ENCODE assay signal across 22 mouse cellular contexts in genomic region chr10:69160877-69161276, GRCm38 (mm10). TPM values are rescaled to one million over a fixed set of nuclear protein-coding genes. Genes with fewer than 3 reads are reported as not detected.
A peak's percentile ranks its signal among the peaks of the same experiment; 100 is the strongest.
DNase-seq lines count a peak whose midpoint lies in the region; ATAC-seq and TF ChIP-seq lines count a peak whose summit lies in the region.
"Had no signal": no experiment of that assay in that cellular context is flagged by ENCODE, and none has a peak within 500 bp of the region (broad histone marks: within the 10 kb centered on the region; RNA-seq: fewer than 3 reads in every experiment).

No protein-coding gene starts in this region.

- H3K4me3 ChIP-seq in limb, embryonic 11.5 days (ENCODE audit: low read depth, low read length) = no peak overlapping the region
- no peak overlapping the region for H3K4me3 ChIP-seq in limb, embryonic 10.5 days
- no peak overlapping the region for H3K4me3 ChIP-seq in liver, postnatal 0 days (ENCODE audit: low read depth, low read length)
- H3K4me3 ChIP-seq: embryonic facial prominence, embryonic 10.5 days; heart, embryonic 10.5 days; layer of hippocampus, adult 2 months; midbrain, embryonic 12.5 days; neural tube, embryonic 15.5 days had no signal

- 94% methylated on average over 2 of the region's 2 CpGs for WGBS in limb, embryonic 11.5 days
- WGBS in limb, embryonic 10.5 days = 87% methylated on average over 2 of the region's 2 CpGs
- whole genome bisulfite sequencing in liver, postnatal 0 days (ENCODE audit: insufficient replicate concordance) = 39% methylated on average over 2 of the region's 2 CpGs

- H3K36me3 ChIP-seq in limb, embryonic 11.5 days (ENCODE audit: control insufficient read depth, insufficient read depth, low read length) = no peaks in the 10 kb centered on the region
- no peaks in the 10 kb centered on the region for H3K36me3 ChIP-seq in limb, embryonic 10.5 days
- H3K36me3 ChIP-seq in liver, postnatal 0 days (replicated peaks; ENCODE audit: insufficient read depth, low read length) = no peaks in the 10 kb centered on the region; the same call in 1 of the 2 replicates
- H3K36me3 ChIP-seq: embryonic facial prominence, embryonic 10.5 days; heart, embryonic 10.5 days; midbrain, embryonic 12.5 days; neural tube, embryonic 15.5 days had no signal

- H3K27me3 ChIP-seq in limb, embryonic 11.5 days (ENCODE audit: control insufficient read depth, insufficient read depth, low read length) = no peaks in the 10 kb centered on the region
- no peaks in the 10 kb centered on the region for H3K27me3 ChIP-seq in limb, embryonic 10.5 days (ENCODE audit: low read depth, poor library complexity, severe bottlenecking)
- no peaks in the 10 kb centered on the region for H3K27me3 ChIP-seq in liver, postnatal 0 days (ENCODE audit: insufficient read depth, low read length)
- H3K27me3 ChIP-seq: midbrain, embryonic 12.5 days; neural tube, embryonic 15.5 days; Patski had no signal

- TF ChIP-seq CTCF in liver, postnatal 0 days (IDR thresholded peaks at IDR 0.05; ENCODE audit: low read depth) = no peak

- H3K27ac ChIP-seq in limb, embryonic 11.5 days (replicated peaks; ENCODE audit: low read depth, low read length) = no peak overlapping the region
- no peak overlapping the region for H3K27ac ChIP-seq in limb, embryonic 10.5 days
- H3K27ac ChIP-seq in liver, postnatal 0 days (ENCODE audit: low read depth) = peak overlapping the region; percentile 73
- H3K27ac ChIP-seq: embryonic facial prominence, embryonic 10.5 days; heart, embryonic 10.5 days; layer of hippocampus, adult 2 months; midbrain, embryonic 12.5 days; neural tube, embryonic 15.5 days had no signal

- ATAC-seq in limb, embryonic 11.5 days (ENCODE audit: insufficient number of reproducible peaks, low FRiP score, low TSS enrichment, low read depth) = no peak
- ATAC-seq in liver, postnatal 0 days = peak; percentile 93
- ATAC-seq: activated CD4-positive, CD25-positive, alpha-beta regulatory T cell, adult 4 months; forebrain, embryonic 14.5 days; hindbrain, embryonic 16.5 days; Patski had no signal

- no peak overlapping the region for H3K9ac ChIP-seq in limb, embryonic 11.5 days (ENCODE audit: low read length)
- H3K9ac ChIP-seq in liver, postnatal 0 days (replicated peaks) = no peak overlapping the region
- H3K9ac ChIP-seq: midbrain, embryonic 12.5 days; neural tube, embryonic 15.5 days had no signal

- TF ChIP-seq EP300 in liver, postnatal 0 days (IDR thresholded peaks at IDR 0.05; ENCODE audit: low read depth) = no peak

- no peak overlapping the region for H3K4me2 ChIP-seq in limb, embryonic 11.5 days (ENCODE audit: low read depth, severe bottlenecking)
- H3K4me2 ChIP-seq in liver, postnatal 0 days (ENCODE audit: low read depth, low read length) = no peak overlapping the region
- H3K4me2 ChIP-seq: midbrain, embryonic 12.5 days; neural tube, embryonic 15.5 days had no signal

- peak; percentile 17 for DNase-seq in limb, embryonic 11.5 days (ENCODE audit: low spot score)
- no peak for DNase-seq in limb, embryonic 10.5 days (ENCODE audit: low spot score)
- peak; percentile 92 for DNase-seq in kidney, adult 9 months
- DNase-seq in liver, postnatal 0 days = no peak
- DNase-seq in yolk sac, embryonic 10.5 days (ENCODE audit: low spot score) = peak; percentile 75
- no peak for DNase-seq in layer of hippocampus, postnatal 36 days
- no peak for DNase-seq in urinary bladder, postnatal 36 days (ENCODE audit: low spot score in 2 of 2)
- DNase-seq: adrenal gland, postnatal 14 days; B cell, adult 2 months; cerebellum, adult 18-20 months; cerebellum, postnatal 36 days; heart, postnatal 14 days; right cerebral cortex, postnatal 25 days had no signal

- no peaks in the 10 kb centered on the region for H3K4me1 ChIP-seq in limb, embryonic 11.5 days (ENCODE audit: control insufficient read depth, insufficient read depth, low read length)
- no peaks in the 10 kb centered on the region for H3K4me1 ChIP-seq in limb, embryonic 10.5 days
- H3K4me1 ChIP-seq in liver, postnatal 0 days (ENCODE audit: insufficient read depth) = no peaks in the 10 kb centered on the region; the same call in 1 of the 2 replicates
- H3K4me1 ChIP-seq: embryonic facial prominence, embryonic 10.5 days; heart, embryonic 10.5 days; midbrain, embryonic 12.5 days; neural tube, embryonic 15.5 days had no signal

- H3K9me3 ChIP-seq in limb, embryonic 11.5 days (ENCODE audit: control insufficient read depth, low read length) = no peaks in the 10 kb centered on the region
- H3K9me3 ChIP-seq in limb, embryonic 10.5 days (replicated peaks) = no peaks in the 10 kb centered on the region
- H3K9me3 ChIP-seq in liver, postnatal 0 days (ENCODE audit: low read length) = no peaks in the 10 kb centered on the region
- H3K9me3 ChIP-seq: heart, embryonic 10.5 days; midbrain, embryonic 12.5 days; neural tube, embryonic 15.5 days had no signal

RNA-seq across cellular contexts. Expression of gene Rhobtb1, which starts 9.6 kb away (rescaled TPM):
- 23.8 and 25.9 TPM in 2 replicates for polyA plus RNA-seq in limb, embryonic 11.5 days (2014; fragmentation: Nextera tagmentation; extraction: Ambion mirVana)
- 15.3 and 20.2 TPM in 2 replicates for polyA plus RNA-seq in limb, embryonic 10.5 days (2016; fragmentation: Nextera tagmentation; extraction: Ambion mirVana)
- 35.5 and 41.5 TPM in 2 replicates for polyA plus RNA-seq in liver, postnatal 0 days (2015; fragmentation: Nextera tagmentation; extraction: Ambion mirVana)
- 1 to 10 TPM; 4.4 to 5.8 TPM for total RNA-seq in layer of hippocampus, postnatal 36 days (2021)
- polyA plus RNA-seq: activated CD4-positive, CD25-positive, alpha-beta regulatory T cell, adult 4 months had no signal

RNA-seq across cellular contexts. Expression of gene A930033H14Rik, which starts 52.0 kb away (rescaled TPM):
- 2.2 and 2.3 TPM in 2 replicates for polyA plus RNA-seq in limb, embryonic 11.5 days (2014; fragmentation: Nextera tagmentation; extraction: Ambion mirVana)
- polyA plus RNA-seq in limb, embryonic 10.5 days (2016; fragmentation: Nextera tagmentation; extraction: Ambion mirVana) = 1.0 and 1.6 TPM in 2 replicates
- 0.89 and 1.2 TPM in 2 replicates for polyA plus RNA-seq in liver, postnatal 0 days (2015; fragmentation: Nextera tagmentation; extraction: Ambion mirVana)
- 1 to 10 TPM; 2.7 TPM for total RNA-seq in layer of hippocampus, postnatal 36 days (2021)
- polyA plus RNA-seq: activated CD4-positive, CD25-positive, alpha-beta regulatory T cell, adult 4 months had no signal

Comparison
In these comparisons a context has a peak if more than half of its experiments do, and no peak if none do; other contexts are left out.
1. DNase-seq: peak in limb, embryonic 11.5 days (single experiment), kidney, adult 9 months (single experiment) and yolk sac, embryonic 10.5 days (single experiment); none in limb, embryonic 10.5 days (single experiment), liver, postnatal 0 days (single experiment), layer of hippocampus, postnatal 36 days (0 of 2) and urinary bladder, postnatal 36 days (0 of 2).